Mouse (Mus musculus): ENCODE measurements around the gene Mpp5. TPM values are rescaled to one million over a fixed set of nuclear protein-coding genes. Genes with fewer than 3 reads are reported as not detected.

Mpp5 gene
- polyA plus RNA-seq, 1 experiment, result 54.3 TPM

DNA sequence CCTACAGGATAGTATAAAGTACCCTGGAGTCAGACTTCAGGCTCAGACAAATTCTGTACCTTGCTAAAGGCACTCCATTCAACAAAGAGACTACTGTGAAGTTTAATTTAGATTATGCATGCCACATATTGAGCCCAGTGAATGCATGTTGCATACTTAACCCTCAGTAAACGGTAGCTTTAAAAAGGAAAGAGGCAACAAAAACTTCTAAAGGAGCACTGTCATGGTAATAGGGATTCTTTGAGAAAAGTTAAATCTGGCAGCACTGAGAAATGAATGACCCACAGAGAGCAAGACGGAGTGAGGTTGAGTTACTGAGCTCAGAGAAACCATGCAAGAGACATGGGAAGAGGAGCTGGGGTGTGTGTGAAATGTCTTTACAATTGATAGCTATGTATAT is 29.2 kb downstream of the Mpp5 start:
- H3K4me1 ChIP-seq (ENCODE audit: control insufficient read depth, insufficient read depth, low read length), result no peaks in the 10 kb centered on the region
- H3K9me3 ChIP-seq (replicated peaks; ENCODE audit: control insufficient read depth, insufficient read depth, low read length, poor library complexity, severe bottlenecking), result no peaks in the 10 kb centered on the region
- no peak overlapping the region for H3K9ac ChIP-seq (ENCODE audit: low read depth, poor library complexity, severe bottlenecking)
- no peaks in the 10 kb centered on the region for H3K27me3 ChIP-seq (ENCODE audit: control insufficient read depth, insufficient read depth, low read length, poor library complexity, severe bottlenecking)
- H3K36me3 ChIP-seq (ENCODE audit: control insufficient read depth, insufficient read depth, low read length, poor library complexity, severe bottlenecking), result no peaks in the 10 kb centered on the region
- no peak for TF ChIP-seq CTCF (IDR thresholded peaks at IDR 0.05; ENCODE audit: low read depth, low read length)
- no peak overlapping the region for H3K27ac ChIP-seq (ENCODE audit: insufficient read depth, low read length)
- H3K4me3 ChIP-seq (ENCODE audit: low read depth, low read length), result no peak overlapping the region

DNA sequence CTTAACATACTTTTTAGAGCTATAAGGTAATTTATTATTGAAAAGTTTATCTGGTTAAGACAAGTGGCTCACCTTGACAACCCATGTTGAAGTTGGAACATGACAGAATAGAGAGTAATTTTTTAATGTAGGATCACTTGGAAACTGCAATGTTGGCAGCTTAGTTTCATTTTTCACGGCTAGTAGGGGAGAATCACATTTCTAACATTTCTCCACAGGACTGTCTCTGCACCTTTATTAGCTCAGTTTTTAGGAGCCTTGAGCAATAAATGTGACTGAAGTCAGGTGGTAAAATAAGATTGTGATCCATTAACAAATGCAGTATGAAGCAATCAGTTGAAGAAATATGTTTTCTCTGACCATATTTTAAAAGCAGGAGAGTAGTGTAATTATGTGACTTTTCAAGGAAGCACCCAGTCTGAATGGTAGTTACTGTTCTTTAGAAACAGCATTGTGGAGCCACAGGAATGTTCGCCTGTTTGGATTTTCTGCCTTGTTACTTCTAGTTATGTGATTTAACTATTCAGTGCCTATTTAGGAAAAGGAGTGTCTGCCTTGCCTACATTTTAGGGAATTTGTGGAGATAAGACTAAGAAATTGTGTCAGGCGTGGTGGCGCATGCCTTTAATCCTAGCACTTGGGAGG is 29.8 kb downstream of the Mpp5 start:
- TF ChIP-seq EP300 (IDR thresholded peaks at IDR 0.05; ENCODE audit: insufficient read depth, low read depth, low read length), result no peak
- no peak for TF ChIP-seq CTCF (IDR thresholded peaks at IDR 0.05; ENCODE audit: low read depth, low read length)
- no peak for TF ChIP-seq POLR2A (IDR thresholded peaks at IDR 0.05; ENCODE audit: insufficient read depth, low read length)
- H3K27me3 ChIP-seq (ENCODE audit: control insufficient read depth, insufficient read depth, low read length, poor library complexity, severe bottlenecking), result no peaks in the 10 kb centered on the region

DNA sequence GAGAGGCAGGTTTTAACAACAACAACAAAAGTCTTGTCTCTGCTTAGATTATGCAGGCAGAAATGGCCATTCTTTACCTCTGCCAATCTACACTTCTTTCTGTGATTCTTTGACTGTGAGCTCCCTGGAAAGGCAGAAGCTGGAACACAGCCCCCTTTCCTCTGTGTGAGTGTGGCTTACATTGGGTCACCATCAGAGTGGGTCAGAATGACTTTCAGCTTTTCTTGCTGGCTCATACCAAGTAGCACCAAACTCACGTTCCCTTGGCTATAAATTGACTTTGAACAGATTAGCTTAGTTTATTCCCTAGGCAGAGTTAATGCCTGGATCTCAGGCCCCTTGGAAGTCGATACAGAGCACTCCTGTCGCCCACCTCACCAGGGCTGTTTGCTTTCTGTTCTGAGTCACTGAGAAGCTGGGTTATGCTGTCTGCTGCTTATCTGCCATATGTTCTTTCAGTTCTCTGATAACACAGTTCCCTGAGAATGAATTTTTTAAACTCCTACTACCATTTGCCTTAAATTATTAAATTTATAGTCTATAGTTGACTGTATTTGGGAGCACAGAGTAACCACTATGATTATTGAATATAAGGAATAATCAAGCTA is 39.7 kb downstream of the Mpp5 start:
- no peak overlapping the region for H3K4me3 ChIP-seq (ENCODE audit: low read depth, low read length)
- H3K36me3 ChIP-seq (ENCODE audit: control insufficient read depth, insufficient read depth, low read length, poor library complexity, severe bottlenecking), result no peaks in the 10 kb centered on the region
- no peaks in the 10 kb centered on the region for H3K4me1 ChIP-seq (ENCODE audit: control insufficient read depth, insufficient read depth, low read length)
- no peak for TF ChIP-seq CTCF (IDR thresholded peaks at IDR 0.05; ENCODE audit: low read depth, low read length)
- no peak for TF ChIP-seq EP300 (IDR thresholded peaks at IDR 0.05; ENCODE audit: insufficient read depth, low read depth, low read length)
- TF ChIP-seq POLR2A (IDR thresholded peaks at IDR 0.05; ENCODE audit: insufficient read depth, low read length), result no peak
- no peaks in the 10 kb centered on the region for H3K9me3 ChIP-seq (replicated peaks; ENCODE audit: control insufficient read depth, insufficient read depth, low read length, poor library complexity, severe bottlenecking)
- H3K9ac ChIP-seq (ENCODE audit: low read depth, poor library complexity, severe bottlenecking), result no peak overlapping the region
- H3K27ac ChIP-seq (ENCODE audit: insufficient read depth, low read length), result no peak overlapping the region
- H3K27me3 ChIP-seq (ENCODE audit: control insufficient read depth, insufficient read depth, low read length, poor library complexity, severe bottlenecking), result no peaks in the 10 kb centered on the region

More for the DNA sequence above, 29.8 kb downstream of the Mpp5 start:
- Histone ChIP-seq H3K4me3 (ENCODE audit: low read depth, low read length) (no peak overlapping the region), H3K4me1 (ENCODE audit: control insufficient read depth, insufficient read depth, low read length) (no peaks in the 10 kb centered on the region), H3K27ac (ENCODE audit: insufficient read depth, low read length) (no peak overlapping the region), H3K9me3 (replicated peaks; ENCODE audit: control insufficient read depth, insufficient read depth, low read length, poor library complexity, severe bottlenecking) (no peaks in the 10 kb centered on the region), H3K36me3 (ENCODE audit: control insufficient read depth, insufficient read depth, low read length, poor library complexity, severe bottlenecking) (no peaks in the 10 kb centered on the region), H3K9ac (ENCODE audit: low read depth, poor library complexity, severe bottlenecking) (no peak overlapping the region)

DNA sequence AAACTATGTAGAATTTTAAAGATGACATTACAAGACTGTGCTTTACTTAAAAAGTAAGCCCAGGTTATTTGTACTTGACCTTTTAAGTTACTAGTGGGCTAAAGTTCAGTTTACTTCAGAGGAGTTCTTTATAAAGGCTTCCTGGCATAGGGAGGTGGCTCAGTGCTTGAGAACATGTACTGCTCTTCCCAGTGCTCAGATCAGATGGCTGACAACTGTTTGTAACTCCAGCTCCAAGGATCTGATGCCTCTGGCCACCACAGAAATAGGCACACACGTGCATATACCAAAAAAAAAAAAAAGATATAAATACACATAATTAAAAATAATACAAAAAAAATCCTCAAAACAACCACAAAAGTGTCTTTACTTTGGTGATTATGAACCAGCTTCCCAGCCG is 42.1 kb downstream of the Mpp5 start:
- no peak for TF ChIP-seq EP300 (IDR thresholded peaks at IDR 0.05; ENCODE audit: insufficient read depth, low read depth, low read length)
- TF ChIP-seq CTCF (IDR thresholded peaks at IDR 0.05; ENCODE audit: low read depth, low read length), result no peak
- no peak for TF ChIP-seq POLR2A (IDR thresholded peaks at IDR 0.05; ENCODE audit: insufficient read depth, low read length)
- no peaks in the 10 kb centered on the region for H3K9me3 ChIP-seq (replicated peaks; ENCODE audit: control insufficient read depth, insufficient read depth, low read length, poor library complexity, severe bottlenecking)
- no peak overlapping the region for H3K4me3 ChIP-seq (ENCODE audit: low read depth, low read length)
- no peaks in the 10 kb centered on the region for H3K4me1 ChIP-seq (ENCODE audit: control insufficient read depth, insufficient read depth, low read length)
- H3K27ac ChIP-seq (ENCODE audit: insufficient read depth, low read length), result no peak overlapping the region
- no peak overlapping the region for H3K9ac ChIP-seq (ENCODE audit: low read depth, poor library complexity, severe bottlenecking)
- H3K27me3 ChIP-seq (ENCODE audit: control insufficient read depth, insufficient read depth, low read length, poor library complexity, severe bottlenecking), result no peaks in the 10 kb centered on the region
- H3K36me3 ChIP-seq (ENCODE audit: control insufficient read depth, insufficient read depth, low read length, poor library complexity, severe bottlenecking), result no peaks in the 10 kb centered on the region

DNA sequence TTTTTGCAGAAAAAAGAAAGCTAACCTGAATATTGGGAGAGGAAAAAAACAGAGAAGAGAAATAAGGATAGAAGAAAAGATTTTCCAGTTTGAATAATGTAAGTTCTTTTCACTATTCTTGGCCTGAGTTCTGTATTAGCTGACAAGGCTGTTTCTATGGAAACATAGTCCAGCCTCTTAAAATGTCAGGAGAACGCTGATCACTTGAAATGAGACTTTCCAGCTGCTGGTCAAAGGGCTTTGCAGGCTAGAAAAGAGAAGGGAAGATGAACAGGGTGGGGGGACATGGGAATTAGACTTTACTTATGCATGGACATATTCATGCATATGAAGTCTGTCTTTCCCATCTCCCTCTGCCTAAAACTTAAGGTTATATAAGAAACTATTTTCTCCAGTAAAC is 45.5 kb downstream of the Mpp5 start:
- H3K36me3 ChIP-seq (ENCODE audit: control insufficient read depth, insufficient read depth, low read length, poor library complexity, severe bottlenecking), result no peaks in the 10 kb centered on the region
- no peaks in the 10 kb centered on the region for H3K4me1 ChIP-seq (ENCODE audit: control insufficient read depth, insufficient read depth, low read length)
- H3K9me3 ChIP-seq (replicated peaks; ENCODE audit: control insufficient read depth, insufficient read depth, low read length, poor library complexity, severe bottlenecking), result no peaks in the 10 kb centered on the region
- H3K27ac ChIP-seq (ENCODE audit: insufficient read depth, low read length), result no peak overlapping the region
- H3K27me3 ChIP-seq (ENCODE audit: control insufficient read depth, insufficient read depth, low read length, poor library complexity, severe bottlenecking), result no peaks in the 10 kb centered on the region
- H3K9ac ChIP-seq (ENCODE audit: low read depth, poor library complexity, severe bottlenecking), result no peak overlapping the region
- no peak overlapping the region for H3K4me3 ChIP-seq (ENCODE audit: low read depth, low read length)
- TF ChIP-seq EP300 (IDR thresholded peaks at IDR 0.05; ENCODE audit: insufficient read depth, low read depth, low read length) (no peak), CTCF (IDR thresholded peaks at IDR 0.05; ENCODE audit: low read depth, low read length) (no peak), POLR2A (IDR thresholded peaks at IDR 0.05; ENCODE audit: insufficient read depth, low read length) (no peak)

- H3K4me1 ChIP-seq (ENCODE audit: control insufficient read depth, insufficient read depth, low read length), result no peaks in the 10 kb centered on the region
- H3K4me3 ChIP-seq (ENCODE audit: low read depth, low read length), result no peak overlapping the region
- no peaks in the 10 kb centered on the region for H3K9me3 ChIP-seq (replicated peaks; ENCODE audit: control insufficient read depth, insufficient read depth, low read length, poor library complexity, severe bottlenecking)
- TF ChIP-seq CTCF (IDR thresholded peaks at IDR 0.05; ENCODE audit: low read depth, low read length) (no peak), POLR2A (IDR thresholded peaks at IDR 0.05; ENCODE audit: insufficient read depth, low read length) (no peak), EP300 (IDR thresholded peaks at IDR 0.05; ENCODE audit: insufficient read depth, low read depth, low read length) (no peak)
- no peak overlapping the region for H3K9ac ChIP-seq (ENCODE audit: low read depth, poor library complexity, severe bottlenecking)
- H3K36me3 ChIP-seq (ENCODE audit: control insufficient read depth, insufficient read depth, low read length, poor library complexity, severe bottlenecking), result no peaks in the 10 kb centered on the region
- no peak overlapping the region for H3K27ac ChIP-seq (ENCODE audit: insufficient read depth, low read length)
- H3K27me3 ChIP-seq (ENCODE audit: control insufficient read depth, insufficient read depth, low read length, poor library complexity, severe bottlenecking), result no peaks in the 10 kb centered on the region
Measured at GRCm38 (mm10) chr12:78800036-78800435, 51.3 kb downstream of the Mpp5 start.
